Mouse (Mus musculus) kidney, adult 11 months (tissue): ENCODE results near the gene Saxo1.

Source experiments
- DNase-seq: peaks from one replicate; pipeline ENCODE4 v3.0.0; 2022

Saxo1 gene

GRCm38 (mm10) chr4:86527162-86528136 lies 30.7 kb downstream of the Saxo1 start:
- no peak for DNase-seq

DNA sequence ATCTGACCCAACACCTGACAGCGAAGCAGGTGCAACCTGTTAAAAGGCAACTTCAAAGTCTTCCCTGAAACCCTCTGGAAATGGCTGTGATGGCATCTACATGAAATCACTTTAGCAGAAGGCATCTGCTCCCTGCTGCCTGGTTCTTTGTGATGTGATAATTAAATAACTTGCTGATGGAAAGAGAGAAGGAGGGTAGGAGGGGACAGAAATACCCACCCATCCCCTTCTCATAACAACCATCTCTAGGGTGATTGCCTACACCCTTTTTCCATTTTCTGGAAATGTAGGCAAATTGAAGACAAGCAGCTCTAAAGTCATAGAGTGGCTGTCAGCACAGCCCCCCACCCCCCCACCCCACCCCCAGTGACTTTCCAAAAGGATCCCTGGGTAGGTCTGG lies 33.6 kb downstream of the Saxo1 start:
- DNase-seq = no peak

DNA sequence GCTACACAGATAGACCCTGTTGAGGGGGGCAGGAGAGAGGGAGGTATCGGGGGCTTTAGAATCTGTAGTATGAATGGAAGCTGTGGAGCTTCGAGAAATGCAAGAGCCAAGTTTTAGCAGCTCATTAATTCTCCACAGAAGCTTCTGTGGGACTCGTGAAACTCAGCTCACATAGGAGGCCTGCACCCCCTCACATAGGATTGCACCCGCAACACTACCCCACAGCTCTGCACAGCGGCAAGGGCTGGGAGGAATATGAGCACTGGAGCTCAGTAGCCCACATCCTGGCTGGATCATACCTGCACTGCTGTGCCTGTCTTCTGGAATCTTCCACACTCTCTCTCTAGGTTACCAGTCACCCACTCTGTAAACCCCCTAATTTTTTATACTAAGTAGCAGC lies 34.4 kb downstream of the Saxo1 start:
- no peak for DNase-seq

GRCm38 (mm10) chr4:86520695-86521094 lies 37.4 kb downstream of the Saxo1 start:
- no peak for DNase-seq

DNA sequence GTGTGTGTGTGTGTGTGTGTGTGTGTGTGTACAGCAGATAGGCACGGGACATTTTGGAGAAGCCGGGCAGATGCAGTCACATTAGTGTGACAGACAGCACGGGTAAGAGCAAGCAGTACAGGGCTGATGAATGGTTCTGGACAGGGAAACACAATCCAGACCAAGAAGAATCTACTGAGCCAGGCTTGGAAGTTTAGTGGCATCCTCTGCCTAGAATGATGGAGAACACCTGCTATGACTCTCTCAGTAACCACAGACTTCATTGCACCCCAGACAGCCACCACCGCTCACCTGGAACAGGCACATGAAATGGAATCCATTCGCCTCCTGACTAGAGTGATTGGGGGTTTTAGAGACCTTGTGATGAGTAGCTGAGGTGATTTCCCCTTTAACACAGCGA lies 38.2 kb downstream of the Saxo1 start:
- DNase-seq = no peak

GRCm38 (mm10) chr4:86504656-86505055 lies 53.5 kb downstream of the Saxo1 start:
- DNase-seq = no peak

- DNase-seq = no peak
Observed at GRCm38 (mm10) chr4:86499561-86499960, 58.6 kb downstream of the Saxo1 start.

- DNase-seq = peak; percentile 57
Observed at GRCm38 (mm10) chr4:86498754-86499153, 59.4 kb downstream of the Saxo1 start.

DNA sequence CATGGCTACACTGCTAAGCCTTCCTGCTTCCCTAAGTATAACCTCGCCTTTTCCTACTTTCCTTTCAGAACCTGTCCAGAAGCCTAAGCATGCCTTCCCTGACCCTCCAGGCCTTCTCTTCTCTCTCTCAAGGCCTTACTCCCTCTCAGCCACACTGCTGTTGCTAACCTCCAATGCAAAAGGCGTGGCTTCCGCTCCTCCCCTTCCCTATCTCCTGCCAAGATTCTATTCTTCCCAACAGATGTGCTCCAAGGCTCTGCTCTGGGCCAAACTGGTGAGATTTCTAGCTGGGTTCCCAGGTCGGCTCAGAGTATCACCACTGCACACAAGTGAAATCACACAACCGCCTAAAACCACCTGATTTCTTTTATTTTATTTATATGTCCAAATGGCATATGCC lies 69.0 kb downstream of the Saxo1 start:
- no peak for DNase-seq

- no peak for DNase-seq
Observed at GRCm38 (mm10) chr4:86486901-86487300, 71.2 kb downstream of the Saxo1 start.

GRCm38 (mm10) chr4:86486491-86486890 lies 71.6 kb downstream of the Saxo1 start:
- no peak for DNase-seq

DNA sequence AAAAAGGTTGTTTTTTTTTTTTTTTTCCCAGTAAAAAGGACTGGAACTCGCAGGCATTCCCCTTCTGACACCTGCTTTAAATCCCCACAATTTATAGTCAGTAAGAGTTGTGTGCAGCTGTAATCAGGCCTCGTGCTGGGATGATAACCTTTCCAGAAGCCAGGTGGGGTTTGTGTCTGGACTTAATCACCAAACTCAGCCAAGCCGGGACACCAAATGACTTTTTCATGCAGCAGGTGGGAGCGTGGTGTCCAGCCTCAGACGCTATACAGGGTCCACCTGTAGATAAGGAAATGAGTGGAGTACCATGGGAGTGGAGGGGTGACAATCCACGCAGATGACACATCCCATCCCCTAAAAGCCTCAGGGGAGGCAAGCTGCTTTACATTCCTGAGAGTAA lies 73.1 kb downstream of the Saxo1 start:
- DNase-seq = no peak

DNA sequence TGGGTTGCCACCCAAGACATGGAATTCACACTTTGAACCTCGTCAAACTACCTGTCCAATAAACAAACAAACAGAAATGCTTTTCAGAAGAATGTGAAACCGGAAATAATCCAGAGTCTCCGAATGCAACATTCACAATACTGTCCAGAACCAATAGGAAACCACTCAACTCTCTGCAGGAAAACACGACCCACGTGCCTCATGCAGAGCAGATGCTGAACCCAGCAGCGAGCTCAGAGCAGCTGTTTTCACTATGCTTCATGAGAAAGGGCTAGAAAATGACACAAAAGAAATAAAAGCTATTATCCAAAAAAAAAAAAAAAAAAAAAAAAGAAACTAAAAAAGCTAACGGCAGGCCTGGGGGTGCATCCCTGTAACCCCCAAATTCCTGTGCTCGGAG lies 74.4 kb downstream of the Saxo1 start:
- DNase-seq = no peak

- DNase-seq = no peak
Observed at GRCm38 (mm10) chr4:86483013-86483615, 75.0 kb downstream of the Saxo1 start.

DNA sequence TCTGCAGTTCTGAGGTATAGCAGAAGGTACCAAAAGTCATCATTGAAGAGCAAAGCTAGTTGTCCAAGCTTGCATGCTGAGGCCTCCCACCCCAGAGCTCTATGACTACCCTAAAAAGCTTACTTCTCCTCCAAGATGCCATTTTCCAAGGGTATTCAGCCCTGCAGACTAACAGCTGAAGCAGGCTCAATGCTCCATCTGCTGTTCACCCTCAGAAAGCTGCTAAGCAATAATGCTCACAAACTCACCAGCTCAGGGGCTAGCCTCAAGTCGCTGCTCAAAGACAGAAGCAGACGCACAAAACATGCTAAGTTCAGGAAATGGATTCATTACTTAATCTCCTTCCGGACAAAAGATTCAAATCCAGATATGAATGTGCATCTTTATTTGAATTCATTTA lies 77.2 kb downstream of the Saxo1 start:
- no peak for DNase-seq

GRCm38 (mm10) chr4:86464808-86465207 lies 93.3 kb downstream of the Saxo1 start:
- DNase-seq = no peak

DNA sequence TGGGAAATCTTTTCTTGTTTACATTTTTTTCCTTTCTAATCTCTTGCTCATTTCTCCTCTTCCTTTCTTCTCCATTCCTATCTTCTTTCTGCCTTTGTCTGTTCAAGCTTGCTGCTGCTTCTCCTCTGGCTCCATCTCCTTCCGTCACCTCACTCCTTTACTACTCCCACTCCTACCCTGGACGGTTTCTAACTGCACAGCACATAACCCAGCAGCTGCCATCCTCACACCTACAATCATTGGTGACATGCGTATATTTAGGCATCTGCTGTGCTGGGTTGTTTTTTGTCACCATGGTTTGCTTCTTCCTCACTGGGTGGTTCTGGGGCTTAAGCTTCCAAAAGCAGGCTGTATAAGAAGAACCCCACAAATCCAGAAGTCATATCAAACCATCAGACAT lies 107.7 kb downstream of the Saxo1 start:
- no peak for DNase-seq

DNA sequence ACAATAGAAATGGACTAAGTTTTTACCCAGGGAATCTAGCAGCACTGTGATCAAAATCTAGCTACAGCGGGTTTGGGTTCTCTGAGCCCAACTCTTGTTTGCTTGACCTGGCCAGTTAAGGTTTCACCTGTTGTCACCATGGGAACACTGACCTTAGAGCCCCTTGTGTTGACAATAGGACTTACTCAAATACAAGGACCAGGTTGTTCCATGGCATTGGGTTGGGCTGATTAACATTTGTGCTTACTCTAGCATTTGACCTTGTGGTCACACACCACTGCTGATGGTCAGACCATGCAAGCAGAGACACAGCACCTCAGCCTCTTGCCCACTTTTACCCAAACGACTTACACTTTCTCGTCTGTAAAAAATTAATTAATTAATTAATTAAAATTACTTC lies 121.8 kb downstream of the Saxo1 start:
- peak; percentile 14 for DNase-seq

DNA sequence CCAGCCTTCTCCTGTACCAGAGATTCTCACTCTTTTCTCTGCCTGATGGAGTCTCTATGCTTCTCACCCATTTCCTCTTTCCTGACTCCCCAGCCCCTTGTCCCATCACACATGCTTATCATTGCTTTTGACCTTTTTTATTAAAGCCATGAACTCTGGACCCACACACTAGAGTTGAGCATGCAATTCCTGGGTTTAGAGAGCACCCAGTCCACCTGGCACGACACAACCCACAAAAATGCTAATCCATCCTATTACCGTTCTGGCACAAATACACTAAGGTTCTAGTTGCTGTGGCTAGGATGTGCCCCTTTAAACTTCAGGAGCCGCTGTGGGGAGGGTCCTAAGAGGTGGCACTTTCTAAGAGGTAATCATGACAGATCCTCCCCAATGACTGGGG lies 122.5 kb downstream of the Saxo1 start:
- DNase-seq = no peak

GRCm38 (mm10) chr4:86428091-86428745 lies 129.9 kb downstream of the Saxo1 start:
- DNase-seq = no peak

DNA sequence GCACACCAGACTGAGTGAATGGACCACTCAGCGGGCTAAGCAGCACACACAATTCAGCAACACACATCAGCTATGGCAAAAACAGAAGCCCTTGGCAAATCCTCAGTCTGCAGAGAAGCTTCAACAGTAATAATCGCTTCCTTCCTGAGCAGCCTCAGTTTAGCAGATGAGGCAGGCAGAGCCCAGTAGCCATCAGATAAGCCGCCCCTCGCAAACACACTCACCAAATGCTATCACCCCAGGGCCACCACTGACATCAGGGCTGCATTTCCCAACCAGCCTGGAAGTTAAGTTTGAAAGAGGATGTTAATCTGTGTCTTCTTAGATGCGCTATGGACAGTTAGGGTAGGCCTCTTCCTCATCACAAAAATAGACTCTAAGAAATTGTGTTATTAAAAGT lies 130.8 kb downstream of the Saxo1 start:
- DNase-seq = no peak

- no peak for DNase-seq
Observed at GRCm38 (mm10) chr4:86426549-86426948, 131.6 kb downstream of the Saxo1 start.

GRCm38 (mm10) chr4:86425581-86425980 lies 132.5 kb downstream of the Saxo1 start:
- DNase-seq = no peak

- no peak for DNase-seq
Observed at GRCm38 (mm10) chr4:86422586-86422985, 135.5 kb downstream of the Saxo1 start.
